Mouse (Mus musculus): ENCODE data around the gene Cyp26b1. TPM values are rescaled to one million over a fixed set of nuclear protein-coding genes. Genes with fewer than 3 reads are reported as not detected.
"Not testable (repeated sequence)": the region's sequence is repeated elsewhere in the genome, so short reads cannot be mapped to it uniquely, and the experiment has no call there.

Cyp26b1 gene
- total and polyA plus RNA-seq, 2 experiments from 2014 or later, result 0.46 TPM; not detected in 1

GRCm38 (mm10) chr6:84601136-84601889, 7.6 kb upstream of the Cyp26b1 start:
- H3K36me3 ChIP-seq (replicated peaks; ENCODE audit: control insufficient read depth, insufficient read depth, low read length), result no peaks in the 10 kb centered on the region
- DNase-seq (ENCODE audit: low spot score) (no peak), ATAC-seq (ENCODE audit: insufficient read depth, low read depth) (0 out of 2 replicates have a peak, but pooled peaks have one; percentile 44)
- H3K27ac ChIP-seq (ENCODE audit: low read depth), result no peak overlapping the region
- H3K27me3 ChIP-seq (ENCODE audit: control insufficient read depth, insufficient read depth, low read length), result no peaks in the 10 kb centered on the region
- H3K4me2 ChIP-seq (ENCODE audit: low read depth, low read length), result no peak overlapping the region
- no peaks in the 10 kb centered on the region for H3K4me1 ChIP-seq (ENCODE audit: control insufficient read depth, insufficient read depth)
- TF ChIP-seq EP300 (IDR thresholded peaks at IDR 0.05; ENCODE audit: low read depth) (no peak), CTCF (IDR thresholded peaks at IDR 0.05; ENCODE audit: low read depth) (no peak)
- H3K9ac ChIP-seq (replicated peaks; ENCODE audit: low read depth, low read length), result no peak overlapping the region
- 24% methylated on average over 1 of the region's 1 CpGs for WGBS
- no peaks in the 10 kb centered on the region for H3K9me3 ChIP-seq (replicated peaks; ENCODE audit: control insufficient read depth, low read length)
- H3K4me3 ChIP-seq (ENCODE audit: low read depth, low read length), result no peak overlapping the region

- H3K36me3 ChIP-seq (replicated peaks; ENCODE audit: control insufficient read depth, insufficient read depth, low read length); H3K9ac ChIP-seq (replicated peaks; ENCODE audit: low read depth, low read length); H3K4me3 ChIP-seq (ENCODE audit: low read depth, low read length); DNase-seq (ENCODE audit: low spot score); H3K27me3 ChIP-seq (ENCODE audit: control insufficient read depth, insufficient read depth, low read length); H3K4me1 ChIP-seq (ENCODE audit: control insufficient read depth, insufficient read depth); H3K27ac ChIP-seq (ENCODE audit: low read depth); H3K9me3 ChIP-seq (replicated peaks; ENCODE audit: control insufficient read depth, low read length); H3K4me2 ChIP-seq (ENCODE audit: low read depth, low read length); ATAC-seq (ENCODE audit: insufficient read depth, low read depth): not testable (repeated sequence)
- WGBS, result 81% methylated on average over 3 of the region's 3 CpGs
These were observed 5.6 kb upstream of the Cyp26b1 start for GRCm38 (mm10) chr6:84599296-84599695.

GRCm38 (mm10) chr6:84598725-84599124, 5.0 kb upstream of the Cyp26b1 start:
- no peak for ATAC-seq (ENCODE audit: insufficient read depth, low read depth)
- H3K36me3 ChIP-seq (replicated peaks; ENCODE audit: control insufficient read depth, insufficient read depth, low read length), result no peaks in the 10 kb centered on the region
- H3K4me2 ChIP-seq (ENCODE audit: low read depth, low read length), result no peak overlapping the region
- no peak for DNase-seq (ENCODE audit: low spot score)
- no peaks in the 10 kb centered on the region for H3K27me3 ChIP-seq (ENCODE audit: control insufficient read depth, insufficient read depth, low read length)
- 72% methylated on average over 3 of the region's 3 CpGs for WGBS
- TF ChIP-seq CTCF (IDR thresholded peaks at IDR 0.05; ENCODE audit: low read depth), result no peak
- no peak for TF ChIP-seq EP300 (IDR thresholded peaks at IDR 0.05; ENCODE audit: low read depth)
- no peaks in the 10 kb centered on the region for H3K9me3 ChIP-seq (replicated peaks; ENCODE audit: control insufficient read depth, low read length)
- H3K4me3 ChIP-seq (ENCODE audit: low read depth, low read length), result no peak overlapping the region
- no peaks in the 10 kb centered on the region for H3K4me1 ChIP-seq (ENCODE audit: control insufficient read depth, insufficient read depth)
- H3K27ac ChIP-seq (ENCODE audit: low read depth), result no peak overlapping the region
- no peak overlapping the region for H3K9ac ChIP-seq (replicated peaks; ENCODE audit: low read depth, low read length)

- no peak for DNase-seq (ENCODE audit: low spot score)
These were observed 918 bp upstream of the Cyp26b1 start for GRCm38 (mm10) chr6:84594626-84595025.

GRCm38 (mm10) chr6:84590961-84591745, 2.6 kb downstream of the Cyp26b1 start:
- TF ChIP-seq CTCF (IDR thresholded peaks at IDR 0.05; ENCODE audit: low read depth) (no peak), EP300 (IDR thresholded peaks at IDR 0.05; ENCODE audit: low read depth) (no peak)
- Histone ChIP-seq H3K27me3 (ENCODE audit: control insufficient read depth, insufficient read depth, low read length) (peaks cover 43% of the 10 kb centered on the region), H3K4me1 (ENCODE audit: control insufficient read depth, insufficient read depth) (peaks cover 8% of the 10 kb centered on the region), H3K4me2 (ENCODE audit: low read depth, low read length) (no peak overlapping the region), H3K36me3 (replicated peaks; ENCODE audit: control insufficient read depth, insufficient read depth, low read length) (no peaks in the 10 kb centered on the region), H3K4me3 (ENCODE audit: low read depth, low read length) (no peak overlapping the region), H3K9ac (replicated peaks; ENCODE audit: low read depth, low read length) (no peak overlapping the region), H3K9me3 (replicated peaks; ENCODE audit: control insufficient read depth, low read length) (no peaks in the 10 kb centered on the region), H3K27ac (ENCODE audit: low read depth) (no peak overlapping the region)
- WGBS, result 56% methylated on average over 6 of the region's 6 CpGs
- ATAC-seq (ENCODE audit: insufficient read depth, low read depth), result no peak
- DNase-seq (ENCODE audit: low spot score), result no peak

More at GRCm38 (mm10) chr6:84594626-84595025, 918 bp upstream of the Cyp26b1 start:
- Histone ChIP-seq H3K4me2 (ENCODE audit: low read depth, low read length) (no peak overlapping the region), H3K27ac (ENCODE audit: low read depth) (no peak overlapping the region), H3K4me1 (ENCODE audit: control insufficient read depth, insufficient read depth) (no peaks in the 10 kb centered on the region), H3K9me3 (replicated peaks; ENCODE audit: control insufficient read depth, low read length) (no peaks in the 10 kb centered on the region), H3K27me3 (ENCODE audit: control insufficient read depth, insufficient read depth, low read length) (peaks cover 9% of the 10 kb centered on the region), H3K9ac (replicated peaks; ENCODE audit: low read depth, low read length) (no peak overlapping the region), H3K36me3 (replicated peaks; ENCODE audit: control insufficient read depth, insufficient read depth, low read length) (no peaks in the 10 kb centered on the region), H3K4me3 (ENCODE audit: low read depth, low read length) (no peak overlapping the region)
- ATAC-seq (ENCODE audit: insufficient read depth, low read depth), result no peak
- 60% methylated on average over 3 of the region's 3 CpGs for WGBS
- TF ChIP-seq CTCF (IDR thresholded peaks at IDR 0.05; ENCODE audit: low read depth), result no peak
- TF ChIP-seq EP300 (IDR thresholded peaks at IDR 0.05; ENCODE audit: low read depth), result no peak

Data from heart, postnatal 0 days (tissue).